Mouse (Mus musculus): ENCODE data around the gene Slc6a9. TPM values are rescaled to one million over a fixed set of nuclear protein-coding genes. Genes with fewer than 3 reads are reported as not detected.
A peak's percentile ranks its signal among the peaks of the same experiment; 100 is the strongest.

Slc6a9 gene
- polyA plus RNA-seq, 1 experiment from 2014 or later, result 15.0 TPM

DNA sequence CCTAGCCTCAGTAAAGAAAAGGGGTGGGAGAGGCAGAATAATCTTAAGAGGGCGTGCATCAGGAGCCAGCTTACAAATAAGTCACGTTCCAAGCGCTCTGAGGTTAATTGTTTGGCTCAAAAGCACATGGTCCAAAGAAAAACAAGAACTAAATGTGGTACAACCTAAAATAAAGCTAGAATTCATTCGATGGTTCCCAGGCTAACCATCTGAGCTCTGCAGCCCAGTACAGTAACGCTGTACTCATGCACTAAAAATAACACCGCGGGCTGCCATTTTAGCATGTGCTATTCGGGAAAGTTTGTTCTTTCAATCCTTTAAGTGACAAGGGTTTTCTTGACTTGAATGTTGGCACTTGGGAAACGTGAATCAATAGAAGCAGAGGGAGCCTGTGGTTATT lies 26.3 kb downstream of the Slc6a9 start:
- H3K9ac ChIP-seq, result no peak overlapping the region
- no peak overlapping the region for H3K27ac ChIP-seq
- H3K4me3 ChIP-seq (replicated peaks), result no peak overlapping the region
- WGBS, result 81% methylated on average over 9 of the region's 9 CpGs
- H3K36me3 ChIP-seq, result peaks cover 6% of the 10 kb centered on the region; the same call in 1 of the 2 replicates
- no peak overlapping the region for H3K4me2 ChIP-seq
- 0 out of 2 replicates have a peak, but pooled peaks cover 6% of the 10 kb centered on the region for H3K4me1 ChIP-seq
- no peaks in the 10 kb centered on the region for H3K27me3 ChIP-seq (replicated peaks)
- ATAC-seq (ENCODE audit: insufficient read depth, low FRiP score, low read depth), result no peak
- H3K9me3 ChIP-seq, result no peaks in the 10 kb centered on the region

DNA sequence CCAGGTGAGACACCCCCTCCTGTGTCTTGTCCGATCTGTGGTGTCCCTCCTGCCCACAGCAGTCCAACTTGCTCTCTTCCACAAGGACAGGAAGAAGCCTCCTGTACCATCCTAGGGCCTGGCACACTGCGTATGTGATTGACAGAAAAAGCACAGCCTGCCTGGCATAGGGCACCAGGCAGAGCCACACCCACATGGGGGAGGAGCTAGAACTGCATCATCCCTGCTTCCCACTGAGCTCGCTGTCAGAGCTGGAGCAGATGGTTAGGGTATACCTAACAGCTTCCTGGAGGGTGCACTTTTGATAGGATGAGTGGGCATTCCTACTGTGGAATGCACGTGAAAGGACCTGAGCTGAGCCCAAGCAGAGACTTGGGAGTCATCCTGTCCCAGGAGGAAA lies 28.5 kb downstream of the Slc6a9 start:
- 0 out of 2 replicates have a peak, but pooled peaks cover 5% of the 10 kb centered on the region for H3K27me3 ChIP-seq (replicated peaks)

DNA sequence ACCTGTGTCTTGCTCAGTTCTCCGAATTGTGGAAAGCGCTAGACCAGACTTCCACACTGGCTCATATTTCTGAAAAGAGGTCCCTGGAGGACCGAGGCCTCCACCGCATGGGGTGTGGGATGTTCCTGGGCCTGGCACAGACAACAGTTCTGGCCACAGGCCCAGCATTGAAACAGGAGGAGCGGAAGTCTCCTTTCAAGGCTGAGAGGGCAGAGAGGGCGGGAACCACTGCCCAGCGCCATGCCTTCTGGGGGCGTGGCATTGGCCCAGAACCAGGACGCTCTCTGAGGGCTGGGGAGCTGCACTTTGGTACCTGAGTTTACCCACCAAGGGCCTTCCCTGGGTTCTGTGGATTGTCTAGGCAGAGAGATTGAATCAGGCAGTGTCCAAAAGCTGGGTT lies 31.8 kb downstream of the Slc6a9 start:
- Histone ChIP-seq H3K9ac (no peak overlapping the region), H3K27ac (no peak overlapping the region), H3K27me3 (replicated peaks) (0 out of 2 replicates have a peak, but pooled peaks cover 5% of the 10 kb centered on the region), H3K4me2 (no peak overlapping the region), H3K4me1 (peaks cover 9% of the 10 kb centered on the region), H3K4me3 (replicated peaks) (no peak overlapping the region), H3K9me3 (no peaks in the 10 kb centered on the region), H3K36me3 (peaks cover 6% of the 10 kb centered on the region; the same call in 1 of the 2 replicates)
- peak; percentile 47; the same call in 1 of the 2 replicates for ATAC-seq (ENCODE audit: insufficient read depth, low FRiP score, low read depth)
- 54% methylated on average over 9 of the region's 9 CpGs for WGBS

More for the DNA sequence above, 28.5 kb downstream of the Slc6a9 start:
- 53% methylated on average over 4 of the region's 4 CpGs for WGBS
- H3K4me1 ChIP-seq, result peaks cover 15% of the 10 kb centered on the region
- H3K9ac ChIP-seq, result no peak overlapping the region
- H3K4me2 ChIP-seq, result no peak overlapping the region
- no peaks in the 10 kb centered on the region for H3K9me3 ChIP-seq
- no peak for ATAC-seq (ENCODE audit: insufficient read depth, low FRiP score, low read depth)
- peaks cover 6% of the 10 kb centered on the region; the same call in 1 of the 2 replicates for H3K36me3 ChIP-seq
- H3K4me3 ChIP-seq (replicated peaks), result no peak overlapping the region
- no peak overlapping the region for H3K27ac ChIP-seq

DNA sequence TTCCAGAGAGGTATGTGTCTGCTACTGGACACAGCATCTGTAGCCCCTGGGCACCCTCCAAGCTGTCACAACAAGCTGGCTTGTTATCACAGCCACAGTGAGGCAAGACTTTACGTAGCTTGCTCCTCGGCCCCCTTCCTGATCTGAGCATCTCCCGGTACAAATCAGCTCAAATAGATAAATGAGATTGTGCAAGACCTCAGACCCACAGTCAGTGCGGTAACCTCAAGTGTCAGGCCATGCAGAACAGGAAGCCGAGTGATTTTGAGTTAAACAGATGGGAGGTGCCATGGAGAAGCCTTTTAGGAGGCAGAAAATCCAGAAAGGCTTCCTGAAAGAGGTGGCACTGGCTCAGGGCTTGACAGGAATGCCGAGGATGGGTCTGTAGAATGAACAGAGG lies 32.7 kb downstream of the Slc6a9 start:
- Histone ChIP-seq H3K36me3 (peaks cover 6% of the 10 kb centered on the region; the same call in 1 of the 2 replicates), H3K27ac (no peak overlapping the region), H3K4me1 (peaks cover 10% of the 10 kb centered on the region), H3K9me3 (no peaks in the 10 kb centered on the region), H3K27me3 (replicated peaks) (0 out of 2 replicates have a peak, but pooled peaks cover 5% of the 10 kb centered on the region), H3K4me2 (no peak overlapping the region), H3K4me3 (replicated peaks) (no peak overlapping the region), H3K9ac (no peak overlapping the region)
- no peak for ATAC-seq (ENCODE audit: insufficient read depth, low FRiP score, low read depth)
- 67% methylated on average over 6 of the region's 6 CpGs for WGBS

DNA sequence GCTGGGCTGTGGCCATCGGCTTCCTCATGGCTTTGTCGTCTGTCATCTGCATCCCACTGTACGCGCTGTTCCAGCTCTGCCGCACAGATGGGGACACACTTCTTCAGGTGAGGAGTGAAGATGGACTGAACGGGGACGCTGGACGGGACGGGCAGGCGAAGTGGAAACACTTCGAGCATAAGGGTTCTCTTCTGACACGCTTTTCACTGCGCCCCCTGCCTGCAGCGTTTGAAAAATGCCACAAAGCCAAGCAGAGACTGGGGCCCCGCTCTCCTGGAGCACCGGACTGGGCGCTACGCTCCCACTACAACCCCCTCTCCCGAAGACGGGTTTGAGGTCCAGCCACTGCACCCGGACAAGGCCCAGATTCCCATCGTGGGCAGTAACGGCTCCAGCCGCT lies 33.5 kb downstream of the Slc6a9 start:
- 20% methylated on average over 24 of the region's 24 CpGs for WGBS

DNA sequence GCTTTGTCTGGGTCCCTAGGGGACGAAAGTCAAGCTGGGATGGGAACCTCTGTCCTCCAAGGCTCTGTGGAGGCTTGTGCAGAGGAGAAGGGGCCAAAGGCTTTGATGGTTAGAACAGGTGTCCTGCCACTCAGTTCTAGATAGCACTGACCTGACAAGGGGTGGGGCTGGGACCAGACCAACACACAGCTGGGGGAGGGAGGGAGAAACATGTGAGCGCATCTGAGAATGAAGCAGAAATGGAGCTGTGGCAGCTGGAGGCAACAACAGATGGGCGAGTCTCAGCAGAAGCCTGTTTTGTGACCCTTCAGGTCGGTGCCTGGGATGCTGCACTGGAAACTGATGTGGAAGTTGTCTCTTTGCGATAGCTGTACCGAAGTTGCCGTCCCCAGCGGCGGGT lies 35.0 kb downstream of the Slc6a9 start:
- Histone ChIP-seq H3K27ac (no peak overlapping the region), H3K4me3 (replicated peaks) (no peak overlapping the region), H3K27me3 (replicated peaks) (0 out of 2 replicates have a peak, but pooled peaks cover 5% of the 10 kb centered on the region), H3K9me3 (no peaks in the 10 kb centered on the region), H3K4me2 (no peak overlapping the region), H3K36me3 (peaks cover 4% of the 10 kb centered on the region; the same call in 1 of the 2 replicates), H3K9ac (no peak overlapping the region), H3K4me1 (peaks cover 22% of the 10 kb centered on the region)
- ATAC-seq (ENCODE audit: insufficient read depth, low FRiP score, low read depth), result no peak
- 65% methylated on average over 9 of the region's 9 CpGs for WGBS

More for the DNA sequence above, 33.5 kb downstream of the Slc6a9 start:
- H3K27ac ChIP-seq, result no peak overlapping the region
- no peak overlapping the region for H3K4me3 ChIP-seq (replicated peaks)
- H3K4me1 ChIP-seq, result peaks cover 18% of the 10 kb centered on the region
- H3K36me3 ChIP-seq, result peaks cover 6% of the 10 kb centered on the region; the same call in 1 of the 2 replicates
- H3K9me3 ChIP-seq, result no peaks in the 10 kb centered on the region
- H3K27me3 ChIP-seq (replicated peaks), result 0 out of 2 replicates have a peak, but pooled peaks cover 5% of the 10 kb centered on the region
- H3K9ac ChIP-seq, result no peak overlapping the region
- peak overlapping the region; percentile 34; the same call in 1 of the 2 replicates for H3K4me2 ChIP-seq
- no peak for ATAC-seq (ENCODE audit: insufficient read depth, low FRiP score, low read depth)

DNA sequence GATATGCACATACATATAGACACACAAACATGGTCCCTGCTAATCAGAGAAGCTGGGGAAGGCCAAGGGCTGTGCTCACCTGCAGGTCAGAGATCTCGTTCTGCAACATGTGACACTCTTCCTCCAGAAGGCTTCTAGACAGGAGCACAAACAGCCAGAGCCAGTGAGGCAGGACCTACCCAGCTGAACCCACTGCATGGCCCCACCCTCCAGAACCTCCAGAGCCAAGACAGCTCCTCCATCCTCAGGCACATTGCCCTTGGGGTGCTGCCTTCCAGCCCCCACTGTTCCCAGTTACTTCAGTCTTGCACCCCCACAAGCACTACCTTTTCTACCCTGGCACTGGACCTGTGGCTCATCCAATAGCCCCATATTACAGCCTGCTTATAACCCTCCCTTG lies 36.1 kb downstream of the Slc6a9 start:
- Histone ChIP-seq H3K4me2 (no peak overlapping the region), H3K9ac (no peak overlapping the region), H3K27ac (no peak overlapping the region), H3K4me3 (replicated peaks) (no peak overlapping the region), H3K36me3 (0 out of 2 replicates have a peak, but pooled peaks cover 4% of the 10 kb centered on the region), H3K27me3 (replicated peaks) (0 out of 2 replicates have a peak, but pooled peaks cover 5% of the 10 kb centered on the region), H3K4me1 (peaks cover 22% of the 10 kb centered on the region), H3K9me3 (no peaks in the 10 kb centered on the region)
- no peak for ATAC-seq (ENCODE audit: insufficient read depth, low FRiP score, low read depth)
- 52% methylated on average over 1 of the region's 1 CpGs for WGBS

DNA sequence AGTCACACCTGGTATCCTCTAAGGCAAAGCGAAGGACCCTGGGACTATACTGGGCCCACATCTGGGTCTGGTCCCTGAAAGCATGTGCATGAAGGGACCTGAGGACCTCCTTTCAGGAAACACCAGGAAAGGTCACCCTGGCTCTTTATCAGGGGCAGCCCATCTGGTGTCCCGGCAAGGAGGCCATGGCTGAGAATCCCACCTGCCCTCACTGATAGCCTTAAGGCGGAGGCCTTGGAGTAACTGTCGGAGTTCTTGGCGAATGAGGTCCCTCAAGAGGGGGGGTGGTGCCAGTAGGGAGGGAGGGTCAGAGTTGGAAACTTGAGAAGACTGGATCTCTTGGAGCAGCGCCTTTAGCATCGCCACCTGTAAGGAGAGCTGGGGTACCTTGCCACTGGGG lies 37.5 kb downstream of the Slc6a9 start:
- no peak overlapping the region for H3K27ac ChIP-seq
- H3K4me2 ChIP-seq, result peak overlapping the region; percentile 53; the same call in 1 of the 2 replicates
- 0 out of 2 replicates have a peak, but pooled peaks cover 4% of the 10 kb centered on the region for H3K36me3 ChIP-seq
- H3K4me3 ChIP-seq (replicated peaks), result no peak overlapping the region
- H3K4me1 ChIP-seq, result peaks cover 19% of the 10 kb centered on the region
- no peak for ATAC-seq (ENCODE audit: insufficient read depth, low FRiP score, low read depth)
- no peaks in the 10 kb centered on the region for H3K9me3 ChIP-seq
- H3K9ac ChIP-seq, result no peak overlapping the region
- 0 out of 2 replicates have a peak, but pooled peaks cover 5% of the 10 kb centered on the region for H3K27me3 ChIP-seq (replicated peaks)
- WGBS, result 46% methylated on average over 7 of the region's 7 CpGs

DNA sequence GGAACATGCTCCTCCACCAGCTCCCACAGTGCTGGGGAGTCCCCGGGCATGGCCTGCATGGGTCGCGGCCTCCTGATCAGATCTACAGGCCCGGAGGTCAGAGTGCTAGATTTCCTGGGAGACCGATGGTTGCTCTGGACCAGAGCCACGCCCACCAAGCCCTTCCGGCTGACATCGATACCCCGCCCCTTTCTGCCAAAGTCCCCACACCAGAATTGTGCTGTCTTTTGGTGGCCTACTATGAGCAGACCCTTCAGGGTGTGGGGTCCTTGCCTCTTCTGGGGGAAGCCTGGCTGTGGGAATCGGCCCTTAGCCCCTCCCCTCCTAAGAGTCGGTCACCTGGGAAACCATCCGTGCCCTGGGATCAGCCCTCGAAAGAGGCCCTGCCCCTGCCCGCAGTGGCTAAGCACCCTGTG lies 38.2 kb downstream of the Slc6a9 start, which contains the start of gene Ccdc24:
Ccdc24 (minus strand) TSS at position 87 of the 416 bp plus-strand sequence.
- WGBS, result 7% methylated on average over 14 of the region's 14 CpGs
- H3K9ac ChIP-seq, result peak within 1 kb of the TSS; percentile 5; the same call in 1 of the 2 replicates
- H3K4me3 ChIP-seq (replicated peaks), result peak within 1 kb of the TSS; percentile 21; the same call in 1 of the 2 replicates
- no peak within 1 kb of the TSS for H3K27ac ChIP-seq
- no peak for ATAC-seq (ENCODE audit: insufficient read depth, low FRiP score, low read depth)
- H3K36me3 ChIP-seq, result peaks cover 10% of the 10 kb centered on the region; the same call in 1 of the 2 replicates
- peaks cover 16% of the 10 kb centered on the region for H3K4me1 ChIP-seq
- no peaks in the 10 kb centered on the region for H3K9me3 ChIP-seq
- 0 out of 2 replicates have a peak, but pooled peaks cover under 1% of the 10 kb centered on the region for H3K27me3 ChIP-seq (replicated peaks)
- peak within 1 kb of the TSS; percentile 53 for H3K4me2 ChIP-seq

DNA sequence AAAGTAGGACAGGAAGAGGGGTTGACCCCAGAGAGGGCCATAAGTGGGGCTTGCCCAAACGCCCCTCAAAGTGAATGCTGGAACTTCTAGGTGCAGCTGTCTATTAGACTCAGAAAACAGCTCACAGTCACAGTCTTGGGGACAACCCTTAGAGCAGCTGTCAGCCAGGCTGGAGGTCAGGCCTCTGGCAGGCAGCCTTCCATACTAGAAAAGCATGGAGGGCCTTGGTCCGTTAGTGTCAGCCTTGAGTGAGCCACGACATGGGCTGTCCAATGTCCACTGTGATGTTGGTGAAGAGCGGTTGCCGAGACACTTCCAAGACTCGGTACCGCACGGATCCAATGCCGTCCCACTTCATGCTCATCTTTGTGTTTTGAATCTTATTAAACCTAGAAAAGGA lies 39.3 kb downstream of the Slc6a9 start:
- 91% methylated on average over 9 of the region's 9 CpGs for WGBS
- ATAC-seq (ENCODE audit: insufficient read depth, low FRiP score, low read depth), result no peak
- Histone ChIP-seq H3K9me3 (no peaks in the 10 kb centered on the region), H3K4me1 (peaks cover 13% of the 10 kb centered on the region), H3K4me2 (no peak overlapping the region), H3K4me3 (replicated peaks) (no peak overlapping the region), H3K27me3 (replicated peaks) (no peaks in the 10 kb centered on the region), H3K27ac (no peak overlapping the region), H3K36me3 (peaks cover 11% of the 10 kb centered on the region; the same call in 1 of the 2 replicates), H3K9ac (no peak overlapping the region)

DNA sequence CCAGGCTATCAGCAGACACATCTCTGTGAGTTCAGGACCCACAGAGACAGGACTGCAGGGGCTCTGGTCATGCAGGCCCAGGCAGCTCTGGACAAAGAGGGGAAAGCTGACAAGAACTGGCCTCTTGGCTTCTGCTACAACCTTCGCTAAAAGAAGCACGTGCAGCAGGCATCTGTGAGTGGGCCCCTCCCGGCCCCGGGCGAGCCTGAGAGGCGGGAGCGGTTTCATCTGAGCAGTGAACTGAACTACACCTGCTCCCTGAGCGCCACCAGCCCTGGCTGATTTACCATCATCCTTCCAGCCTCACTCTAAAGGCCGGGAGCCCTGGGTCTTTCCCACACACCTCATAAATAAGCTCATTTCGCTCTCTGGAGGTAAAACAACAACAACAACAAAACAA lies 44.0 kb downstream of the Slc6a9 start:
- 62% methylated on average over 10 of the region's 10 CpGs for WGBS
- no peaks in the 10 kb centered on the region for H3K27me3 ChIP-seq (replicated peaks)
- no peak overlapping the region for H3K27ac ChIP-seq
- H3K9ac ChIP-seq, result no peak overlapping the region
- H3K36me3 ChIP-seq, result peaks cover 11% of the 10 kb centered on the region; the same call in 1 of the 2 replicates
- peaks cover 11% of the 10 kb centered on the region for H3K4me1 ChIP-seq
- no peak overlapping the region for H3K4me3 ChIP-seq (replicated peaks)
- no peak overlapping the region for H3K4me2 ChIP-seq
- no peak for ATAC-seq (ENCODE audit: insufficient read depth, low FRiP score, low read depth)
- no peaks in the 10 kb centered on the region for H3K9me3 ChIP-seq

DNA sequence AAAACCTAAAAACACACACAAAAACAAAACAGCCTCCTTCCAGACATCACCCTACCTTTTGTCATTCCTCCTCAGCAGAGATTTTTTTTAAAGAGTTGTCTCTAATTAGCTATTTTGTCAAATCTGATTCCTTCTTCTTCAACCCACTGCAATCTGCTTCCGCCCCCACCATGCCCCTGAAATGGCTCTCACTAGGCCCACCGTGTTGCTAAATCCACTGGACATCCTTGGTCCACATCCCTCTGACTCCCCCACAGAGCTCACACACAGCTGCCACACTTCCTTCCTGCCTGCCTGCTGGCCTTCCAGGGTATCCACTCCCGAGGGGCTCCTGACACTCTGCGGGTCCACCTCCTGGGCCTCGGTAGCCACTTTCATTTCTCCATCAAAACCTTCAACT lies 44.4 kb downstream of the Slc6a9 start:
- no peaks in the 10 kb centered on the region for H3K27me3 ChIP-seq (replicated peaks)
- 75% methylated on average over 5 of the region's 5 CpGs for WGBS
- H3K27ac ChIP-seq, result no peak overlapping the region
- no peak overlapping the region for H3K9ac ChIP-seq
- no peak overlapping the region for H3K4me3 ChIP-seq (replicated peaks)
- H3K4me1 ChIP-seq, result peaks cover 15% of the 10 kb centered on the region
- no peak overlapping the region for H3K4me2 ChIP-seq
- H3K36me3 ChIP-seq, result peaks cover 11% of the 10 kb centered on the region; the same call in 1 of the 2 replicates
- ATAC-seq (ENCODE audit: insufficient read depth, low FRiP score, low read depth), result no peak
- H3K9me3 ChIP-seq, result no peaks in the 10 kb centered on the region
